Mouse (Mus musculus) regulatory T cell (primary cell): ENCODE data around the gene Sik2.

Source experiments
- in situ Hi-C: fragments of 300-600 bp; cut with MboI, MseI; formaldehyde crosslinking; loops from one replicate; pipeline ENCODE4 v1.15.1; 2025; ENCODE audit warnings: high pct_unique_total_duplicates

Gene Sik2

GRCm38 (mm10) chr9:50867015-50867414 is 141.9 kb downstream of the Sik2 start:
- in situ Hi-C loops: no loop called here

- in situ Hi-C loops: no loop called here
These were observed 143.1 kb downstream of the Sik2 start for GRCm38 (mm10) chr9:50865803-50866202.

GRCm38 (mm10) chr9:50864877-50865276 is 144.0 kb downstream of the Sik2 start:
- in situ Hi-C loops: no loop called here

GRCm38 (mm10) chr9:50863824-50864223 is 145.0 kb downstream of the Sik2 start:
- in situ Hi-C loops: no loop called here

- in situ Hi-C loops: no loop called here
These were observed 147.6 kb downstream of the Sik2 start for GRCm38 (mm10) chr9:50861119-50861839.

GRCm38 (mm10) chr9:50858681-50859080 is 150.2 kb downstream of the Sik2 start:
- in situ Hi-C loops: no loop called here

GRCm38 (mm10) chr9:50857082-50857641 is 151.7 kb downstream of the Sik2 start:
- in situ Hi-C loops: no loop called here

- in situ Hi-C loops: no loop called here
These were observed 152.4 kb downstream of the Sik2 start for GRCm38 (mm10) chr9:50856341-50857081.

GRCm38 (mm10) chr9:50855780-50856179 is 153.1 kb downstream of the Sik2 start:
- in situ Hi-C loops: no loop called here

- in situ Hi-C loops: no loop called here
These were observed 153.6 kb downstream of the Sik2 start for GRCm38 (mm10) chr9:50855133-50855766.

- in situ Hi-C loops: loop anchor here (5.0 kb wide), 3 partner anchors 42 to 303 kb away; no protein-coding TSS in a partner anchor
These were observed 154.5 kb downstream of the Sik2 start for GRCm38 (mm10) chr9:50854376-50854775.

- in situ Hi-C loops: loop anchor here (5.0 kb wide), 3 partner anchors 40 to 305 kb away; no protein-coding TSS in a partner anchor
These were observed 156.1 kb downstream of the Sik2 start for GRCm38 (mm10) chr9:50852634-50853349.

GRCm38 (mm10) chr9:50850713-50851112 is 158.2 kb downstream of the Sik2 start:
- in situ Hi-C loops: loop anchor here (5.0 kb wide), 3 partner anchors 38 to 307 kb away; no protein-coding TSS in a partner anchor

GRCm38 (mm10) chr9:50850271-50850670 is 158.6 kb downstream of the Sik2 start:
- in situ Hi-C loops: loop anchor here (5.0 kb wide), 3 partner anchors 38 to 307 kb away; no protein-coding TSS in a partner anchor

GRCm38 (mm10) chr9:50849755-50850154 is 159.1 kb downstream of the Sik2 start:
- in situ Hi-C loops: loop anchor here (5.0 kb wide), 3 partner anchors 37 to 308 kb away; no protein-coding TSS in a partner anchor

GRCm38 (mm10) chr9:50849249-50849648 is 159.6 kb downstream of the Sik2 start:
- in situ Hi-C loops: no loop called here

GRCm38 (mm10) chr9:50848821-50849220 is 160.1 kb downstream of the Sik2 start:
- in situ Hi-C loops: no loop called here

GRCm38 (mm10) chr9:50847606-50848368 is 161.1 kb downstream of the Sik2 start:
- in situ Hi-C loops: no loop called here

- in situ Hi-C loops: no loop called here
These were observed 161.7 kb downstream of the Sik2 start for GRCm38 (mm10) chr9:50847133-50847532.

GRCm38 (mm10) chr9:50845547-50845946 is 163.3 kb downstream of the Sik2 start:
- in situ Hi-C loops: no loop called here
